Mouse (Mus musculus): Measurements from ENCODE around the gene Psmg4. TPM values are rescaled to one million over a fixed set of nuclear protein-coding genes. Genes with fewer than 3 reads are reported as not detected.

The Psmg4 gene
- polyA plus RNA-seq, 1 experiment from 2014 or later: 123 TPM

- 82% methylated on average over 3 of the region's 3 CpGs for WGBS
- no peaks in the 10 kb centered on the region; the same call in 1 of the 2 replicates for H3K36me3 ChIP-seq (ENCODE audit: control insufficient read depth, insufficient read depth, low read length)
- H3K9me3 ChIP-seq (ENCODE audit: control insufficient read depth, low read length): no peaks in the 10 kb centered on the region
- no peak overlapping the region for H3K27ac ChIP-seq (ENCODE audit: low read depth, low read length)
- no peak overlapping the region for H3K9ac ChIP-seq (ENCODE audit: low read length)
- peaks cover 5% of the 10 kb centered on the region; the same call in 1 of the 2 replicates for H3K4me1 ChIP-seq (replicated peaks; ENCODE audit: control insufficient read depth, insufficient read depth, low read length)
- no peak overlapping the region for H3K4me2 ChIP-seq (ENCODE audit: low read depth, low read length, severe bottlenecking)
- no peak overlapping the region for H3K4me3 ChIP-seq (ENCODE audit: low read depth, low read length)
- ATAC-seq (replicated peaks; ENCODE audit: low FRiP score) (no peak), DNase-seq (ENCODE audit: low spot score) (no peak)
- H3K27me3 ChIP-seq (ENCODE audit: control insufficient read depth, insufficient read depth, low read length): no peaks in the 10 kb centered on the region
Measured at GRCm38 (mm10) chr13:34219728-34220127, 57.0 kb downstream of the Psmg4 start.

GRCm38 (mm10) chr13:34222985-34223384, 60.2 kb downstream of the Psmg4 start:
- ATAC-seq (replicated peaks; ENCODE audit: low FRiP score) (no peak), DNase-seq (ENCODE audit: low spot score) (no peak)
- Histone ChIP-seq H3K36me3 (ENCODE audit: control insufficient read depth, insufficient read depth, low read length) (no peaks in the 10 kb centered on the region; the same call in 1 of the 2 replicates), H3K4me3 (ENCODE audit: low read depth, low read length) (no peak overlapping the region), H3K4me2 (ENCODE audit: low read depth, low read length, severe bottlenecking) (no peak overlapping the region), H3K9me3 (ENCODE audit: control insufficient read depth, low read length) (no peaks in the 10 kb centered on the region), H3K27me3 (ENCODE audit: control insufficient read depth, insufficient read depth, low read length) (no peaks in the 10 kb centered on the region), H3K27ac (ENCODE audit: low read depth, low read length) (no peak overlapping the region), H3K9ac (ENCODE audit: low read length) (no peak overlapping the region), H3K4me1 (replicated peaks; ENCODE audit: control insufficient read depth, insufficient read depth, low read length) (peaks cover 10% of the 10 kb centered on the region; the same call in 1 of the 2 replicates)
- WGBS: 72% methylated on average over 7 of the region's 7 CpGs

GRCm38 (mm10) chr13:34226940-34227339, 64.2 kb downstream of the Psmg4 start:
- DNase-seq (ENCODE audit: low spot score) (no peak), ATAC-seq (replicated peaks; ENCODE audit: low FRiP score) (peak; percentile 31; the same call in 1 of the 2 replicates)
- Histone ChIP-seq H3K27me3 (ENCODE audit: control insufficient read depth, insufficient read depth, low read length) (no peaks in the 10 kb centered on the region), H3K4me3 (ENCODE audit: low read depth, low read length) (no peak overlapping the region), H3K9ac (ENCODE audit: low read length) (no peak overlapping the region), H3K4me1 (replicated peaks; ENCODE audit: control insufficient read depth, insufficient read depth, low read length) (peaks cover 7% of the 10 kb centered on the region; the same call in 1 of the 2 replicates), H3K4me2 (ENCODE audit: low read depth, low read length, severe bottlenecking) (no peak overlapping the region), H3K9me3 (ENCODE audit: control insufficient read depth, low read length) (no peaks in the 10 kb centered on the region), H3K27ac (ENCODE audit: low read depth, low read length) (no peak overlapping the region), H3K36me3 (ENCODE audit: control insufficient read depth, insufficient read depth, low read length) (no peaks in the 10 kb centered on the region)
- WGBS: 25% methylated on average over 1 of the region's 1 CpGs

Other genes with a start within 250 kb of the Psmg4 start
- 16.1 and 16.7 TPM in 2 replicates for gene Nqo2, start 198.3 kb upstream of the Psmg4 start, polyA plus RNA-seq (2014; fragmentation: Nextera tagmentation; extraction: Ambion mirVana)
- 9.8 and 11.3 TPM in 2 replicates for gene Ripk1, start 160.6 kb upstream of the Psmg4 start, polyA plus RNA-seq (2014; fragmentation: Nextera tagmentation; extraction: Ambion mirVana)
- gene Serpinb6a, start 160.2 kb upstream of the Psmg4 start, polyA plus RNA-seq (2014; fragmentation: Nextera tagmentation; extraction: Ambion mirVana): 31.8 and 39.1 TPM in 2 replicates
- 33.3 and 33.8 TPM in 2 replicates for gene Bphl, start 125.4 kb upstream of the Psmg4 start, polyA plus RNA-seq (2014; fragmentation: Nextera tagmentation; extraction: Ambion mirVana)
- 185 and 229 TPM in 2 replicates for gene Tubb2a, start 85.0 kb upstream of the Psmg4 start, polyA plus RNA-seq (2014; fragmentation: Nextera tagmentation; extraction: Ambion mirVana)
- 232 and 287 TPM in 2 replicates for gene Tubb2b, start 32.5 kb upstream of the Psmg4 start, polyA plus RNA-seq (2014; fragmentation: Nextera tagmentation; extraction: Ambion mirVana)
- gene Slc22a23, start 182.2 kb downstream of the Psmg4 start, polyA plus RNA-seq (2014; fragmentation: Nextera tagmentation; extraction: Ambion mirVana): 16.9 and 18.5 TPM in 2 replicates

Measured in forebrain, embryonic 11.5 days (tissue).